Mouse (Mus musculus) lung, postnatal 10 days (tissue): ENCODE results near the gene Slc22a12.

Experiments used
- DNase-seq: peaks from one replicate; pipeline ENCODE4 v3.0.0; 2021

Gene Slc22a12

DNA sequence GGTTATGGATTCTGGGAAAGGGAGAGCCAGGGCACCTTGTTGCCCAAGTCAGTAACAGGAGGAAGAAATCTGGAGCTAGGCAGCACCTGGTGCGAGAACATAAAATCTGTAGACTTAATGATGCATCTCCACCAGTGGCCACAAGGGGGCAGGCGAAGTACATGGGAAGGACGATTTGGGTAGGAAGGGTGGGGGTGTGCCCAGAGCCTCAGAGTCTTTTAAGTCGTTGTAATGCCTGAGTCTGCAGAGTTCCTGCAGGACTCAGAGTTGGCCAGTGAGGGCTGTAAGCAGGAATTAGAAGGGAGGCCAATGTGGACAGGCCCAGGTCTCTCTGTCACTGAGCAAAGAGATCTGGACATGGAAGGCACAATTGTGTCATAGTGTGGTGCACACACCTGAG lies 53.8 kb downstream of the Slc22a12 start:
- DNase-seq = peak; percentile 91
